Mouse (Mus musculus) midbrain, embryonic 15.5 days (tissue): ENCODE measurements around the gene Smarcd2. TPM values are rescaled to one million over a fixed set of nuclear protein-coding genes. Genes with fewer than 3 reads are reported as not detected.
A peak's percentile ranks its signal among the peaks of the same experiment; 100 is the strongest.

Experiments
- ATAC-seq: fragments of 200-750 bp; cut with Nextera tagmentation; replicated peaks from 2 replicates; pipeline ENCODE4 v1.8.0; 2017; ENCODE audit warnings: moderate TSS enrichment
- H3K27ac ChIP-seq: fragments of 300-500 bp; sonication (generic); 2 replicates; pipeline ENCODE4 v1.5.1; 2015; ENCODE audit warnings: mild to moderate bottlenecking, inconsistent platforms
- H3K27me3 ChIP-seq: fragments of 300-500 bp; sonication (generic); replicated peaks from 2 replicates; pipeline ENCODE4 v1.6.1; 2015; ENCODE audit warnings: inconsistent platforms
- H3K36me3 ChIP-seq: fragments of 300-500 bp; sonication (generic); replicated peaks from 2 replicates; pipeline ENCODE4 v1.6.1; 2015; ENCODE audit warnings: inconsistent platforms
- H3K4me1 ChIP-seq: fragments of 300-500 bp; sonication (generic); 2 replicates; pipeline ENCODE4 v1.6.1; 2015; ENCODE audit warnings: inconsistent platforms
- H3K4me2 ChIP-seq: fragments of 300-500 bp; sonication (generic); 2 replicates; pipeline ENCODE4 v1.6.1; 2015; ENCODE audit warnings: inconsistent platforms, mild to moderate bottlenecking, moderate library complexity
- H3K4me3 ChIP-seq: fragments of 300-500 bp; sonication (generic); 2 replicates; pipeline ENCODE4 v1.5.1; 2015; ENCODE audit warnings: mild to moderate bottlenecking, inconsistent platforms
- H3K9ac ChIP-seq: fragments of 300-500 bp; sonication (generic); 2 replicates; pipeline ENCODE4 v1.6.1; 2015; ENCODE audit warnings: mild to moderate bottlenecking, inconsistent platforms
- H3K9me3 ChIP-seq: fragments of 300-500 bp; sonication (generic); 2 replicates; pipeline ENCODE4 v1.6.1; 2016; ENCODE audit warnings: inconsistent platforms
- WGBS: fragments of 180-500 bp; shearing (Covaris S2); methylation state at CpG from one replicate; pipeline ENCODE4 v1.1.7; 2015; ENCODE audit warnings: mixed read lengths; 5-methylcytosine and 5-hydroxymethylcytosine counted together
- polyA plus RNA-seq: library from polyadenylated mRNA; unstranded; fragments of >200 nt; fragmentation: Nextera tagmentation; extraction: Ambion mirVana; gene quantifications from 2 replicates; pipeline ENCODE4 v1.2.1, GENCODE M21; 2015

The Smarcd2 gene
- polyA plus RNA-seq = 10.9 and 11.5 TPM in 2 replicates

- H3K27me3 ChIP-seq = no peaks in the 10 kb centered on the region
- peak within 1 kb of the TSS; percentile 85 for H3K27ac ChIP-seq
- H3K4me2 ChIP-seq = peak within 1 kb of the TSS; percentile 91
- peak within 1 kb of the TSS; percentile 94 for H3K9ac ChIP-seq
- peak; percentile 93 for ATAC-seq
- H3K4me1 ChIP-seq = peaks cover 46% of the 10 kb centered on the region
- peak within 1 kb of the TSS; percentile 99 for H3K4me3 ChIP-seq
- H3K9me3 ChIP-seq = no peaks in the 10 kb centered on the region
- WGBS = under 1% methylated on average over 72 of the region's 72 CpGs
- no peaks in the 10 kb centered on the region for H3K36me3 ChIP-seq
Observed at GRCm38 (mm10) chr11:106272644-106273310, at the start of gene Smarcd2. Smarcd2 (minus strand) TSS chr11:106272972.

- Histone ChIP-seq H3K27ac (no peak overlapping the region), H3K4me3 (no peak overlapping the region), H3K9me3 (no peaks in the 10 kb centered on the region), H3K4me1 (no peaks in the 10 kb centered on the region), H3K36me3 (no peaks in the 10 kb centered on the region), H3K4me2 (no peak overlapping the region), H3K27me3 (no peaks in the 10 kb centered on the region), H3K9ac (no peak overlapping the region)
- no peak for ATAC-seq
- WGBS = 78% methylated on average over 21 of the region's 21 CpGs
Observed at GRCm38 (mm10) chr11:106318406-106319366, 45.9 kb upstream of the Smarcd2 start.

- Histone ChIP-seq H3K4me1 (no peaks in the 10 kb centered on the region), H3K27me3 (no peaks in the 10 kb centered on the region), H3K27ac (no peak overlapping the region), H3K36me3 (no peaks in the 10 kb centered on the region), H3K4me3 (no peak overlapping the region), H3K9ac (no peak overlapping the region), H3K9me3 (no peaks in the 10 kb centered on the region), H3K4me2 (no peak overlapping the region)
- WGBS = 81% methylated on average over 7 of the region's 7 CpGs
- no peak for ATAC-seq
Observed at GRCm38 (mm10) chr11:106317801-106318200, 45.0 kb upstream of the Smarcd2 start.

DNA sequence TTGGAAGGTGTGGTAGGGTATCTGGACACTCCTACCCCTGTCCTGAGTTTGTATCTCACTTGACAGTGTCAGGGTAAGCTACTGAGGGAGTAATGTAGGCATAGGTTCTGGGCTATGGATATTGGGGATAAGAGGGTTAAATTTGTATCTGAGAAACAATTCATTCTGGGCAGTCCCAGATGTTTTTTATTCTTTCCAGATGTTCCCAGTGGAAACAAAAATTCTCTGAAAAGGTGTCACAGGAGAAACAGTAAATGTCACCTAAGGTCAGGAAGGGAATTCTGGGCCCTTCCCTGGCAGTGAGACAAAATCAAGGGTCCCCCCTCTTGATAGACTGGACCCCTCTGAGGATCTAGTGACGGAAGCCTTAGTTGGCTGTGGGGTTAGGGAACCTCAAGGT is 43.6 kb upstream of the Smarcd2 start:
- Histone ChIP-seq H3K36me3 (no peaks in the 10 kb centered on the region), H3K27me3 (no peaks in the 10 kb centered on the region), H3K4me1 (no peaks in the 10 kb centered on the region), H3K4me2 (no peak overlapping the region), H3K9ac (no peak overlapping the region), H3K27ac (no peak overlapping the region), H3K4me3 (no peak overlapping the region), H3K9me3 (no peaks in the 10 kb centered on the region)
- WGBS = 81% methylated on average over 1 of the region's 1 CpGs
- ATAC-seq = no peak

DNA sequence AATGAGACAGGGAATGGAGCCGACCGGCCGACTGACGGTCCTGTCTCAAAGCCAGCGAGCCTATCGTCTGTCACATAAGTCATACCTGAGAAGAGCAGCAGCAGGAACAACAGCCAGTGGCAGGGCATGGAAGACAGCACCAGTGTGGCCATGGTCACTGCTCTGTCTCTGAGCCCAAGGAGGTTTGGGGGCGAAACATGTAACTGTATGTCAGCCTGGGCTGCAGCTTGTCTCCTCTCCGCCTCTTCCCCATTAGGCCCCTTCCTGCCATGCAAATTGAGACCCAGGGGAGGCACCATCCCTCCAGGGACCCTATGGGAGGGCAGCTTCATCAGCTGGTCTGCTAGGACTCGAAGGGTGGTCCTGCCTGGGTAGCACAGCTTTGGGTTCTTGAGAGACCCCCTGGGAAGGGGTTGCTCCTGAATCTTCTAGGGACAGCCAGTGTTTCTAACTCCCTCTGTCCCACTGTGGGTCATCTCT is 41.6 kb upstream of the Smarcd2 start, which contains the start of gene Cd79b:
Gene Cd79b (minus strand): TSS at position 430 of the 480 bp plus-strand sequence.
- no peak within 1 kb of the TSS for H3K9ac ChIP-seq
- no peak for ATAC-seq
- no peak within 1 kb of the TSS for H3K4me2 ChIP-seq
- H3K4me3 ChIP-seq = no peak within 1 kb of the TSS
- H3K36me3 ChIP-seq = no peaks in the 10 kb centered on the region
- H3K27me3 ChIP-seq = no peaks in the 10 kb centered on the region
- WGBS = 73% methylated on average over 9 of the region's 9 CpGs
- H3K9me3 ChIP-seq = no peaks in the 10 kb centered on the region
- H3K27ac ChIP-seq = no peak within 1 kb of the TSS
- H3K4me1 ChIP-seq = no peaks in the 10 kb centered on the region

- WGBS = 73% methylated on average over 5 of the region's 5 CpGs
- no peaks in the 10 kb centered on the region for H3K4me1 ChIP-seq
- no peak overlapping the region for H3K9ac ChIP-seq
- H3K4me3 ChIP-seq = no peak overlapping the region
- no peaks in the 10 kb centered on the region for H3K36me3 ChIP-seq
- H3K27ac ChIP-seq = no peak overlapping the region
- H3K4me2 ChIP-seq = no peak overlapping the region
- H3K27me3 ChIP-seq = no peaks in the 10 kb centered on the region
- no peaks in the 10 kb centered on the region for H3K9me3 ChIP-seq
- ATAC-seq = no peak
Observed at GRCm38 (mm10) chr11:106313533-106313932, 40.8 kb upstream of the Smarcd2 start.

- Histone ChIP-seq H3K27me3 (no peaks in the 10 kb centered on the region), H3K9ac (no peak overlapping the region), H3K36me3 (no peaks in the 10 kb centered on the region), H3K27ac (no peak overlapping the region), H3K9me3 (no peaks in the 10 kb centered on the region), H3K4me2 (no peak overlapping the region), H3K4me3 (no peak overlapping the region), H3K4me1 (no peaks in the 10 kb centered on the region)
- 71% methylated on average over 5 of the region's 5 CpGs for WGBS
- ATAC-seq = no peak
Observed at GRCm38 (mm10) chr11:106310123-106310522, 37.4 kb upstream of the Smarcd2 start.

DNA sequence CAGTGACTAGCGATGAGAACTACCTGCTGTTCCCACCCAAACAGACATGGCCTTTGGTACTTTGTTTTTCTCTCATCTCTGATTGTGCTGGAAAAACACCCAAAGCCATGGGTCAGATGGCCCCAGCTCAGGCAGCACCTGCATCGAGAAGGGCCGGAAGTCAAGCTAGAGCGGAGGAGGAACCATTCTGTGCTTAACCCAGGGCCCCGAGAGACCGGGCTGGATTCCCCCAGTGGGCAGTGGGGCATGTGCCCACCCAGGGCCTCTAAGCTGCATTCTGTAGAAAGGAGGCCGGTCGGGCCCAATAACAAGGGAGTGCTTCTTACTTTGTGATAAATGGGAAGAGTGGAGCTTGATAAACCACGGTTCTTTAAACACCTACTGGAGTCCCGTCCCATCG is 35.4 kb upstream of the Smarcd2 start:
- H3K4me1 ChIP-seq = no peaks in the 10 kb centered on the region
- no peak overlapping the region for H3K9ac ChIP-seq
- no peak overlapping the region for H3K4me2 ChIP-seq
- H3K27ac ChIP-seq = no peak overlapping the region
- 79% methylated on average over 11 of the region's 11 CpGs for WGBS
- H3K9me3 ChIP-seq = no peaks in the 10 kb centered on the region
- H3K27me3 ChIP-seq = no peaks in the 10 kb centered on the region
- H3K4me3 ChIP-seq = no peak overlapping the region
- H3K36me3 ChIP-seq = no peaks in the 10 kb centered on the region
- ATAC-seq = no peak

GRCm38 (mm10) chr11:106307432-106307831 is 34.7 kb upstream of the Smarcd2 start:
- H3K36me3 ChIP-seq = no peaks in the 10 kb centered on the region
- H3K9me3 ChIP-seq = no peaks in the 10 kb centered on the region
- no peak overlapping the region for H3K9ac ChIP-seq
- H3K4me1 ChIP-seq = no peaks in the 10 kb centered on the region
- H3K27me3 ChIP-seq = no peaks in the 10 kb centered on the region
- H3K4me2 ChIP-seq = no peak overlapping the region
- ATAC-seq = no peak
- H3K4me3 ChIP-seq = no peak overlapping the region
- WGBS = 82% methylated on average over 5 of the region's 5 CpGs
- no peak overlapping the region for H3K27ac ChIP-seq

GRCm38 (mm10) chr11:106306758-106307157 is 34.0 kb upstream of the Smarcd2 start:
- H3K4me3 ChIP-seq = no peak overlapping the region
- H3K4me2 ChIP-seq = no peak overlapping the region

DNA sequence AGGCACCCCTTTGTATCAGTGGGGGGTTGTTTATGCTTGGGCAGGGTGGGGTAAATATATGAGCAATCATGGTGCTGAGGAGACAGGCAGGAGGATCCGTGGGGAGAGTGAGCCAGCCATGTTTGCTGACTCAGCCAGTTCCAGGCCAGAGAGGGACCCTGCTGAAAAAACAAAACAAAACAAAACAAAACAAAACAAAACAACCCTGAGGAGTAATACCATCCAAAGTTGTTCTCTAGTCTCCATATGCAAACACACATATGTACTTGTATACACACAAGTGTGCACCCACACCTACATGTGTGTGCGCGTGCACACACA is 33.3 kb upstream of the Smarcd2 start:
- ATAC-seq = no peak
- no peaks in the 10 kb centered on the region for H3K9me3 ChIP-seq
- no peak overlapping the region for H3K9ac ChIP-seq
- no peaks in the 10 kb centered on the region for H3K36me3 ChIP-seq
- no peaks in the 10 kb centered on the region for H3K4me1 ChIP-seq
- no peak overlapping the region for H3K4me2 ChIP-seq
- H3K27me3 ChIP-seq = no peaks in the 10 kb centered on the region
- WGBS = 86% methylated on average over 3 of the region's 3 CpGs
- no peak overlapping the region for H3K27ac ChIP-seq
- no peak overlapping the region for H3K4me3 ChIP-seq

More at GRCm38 (mm10) chr11:106306758-106307157, 34.0 kb upstream of the Smarcd2 start:
- Histone ChIP-seq H3K27me3 (no peaks in the 10 kb centered on the region), H3K9ac (no peak overlapping the region), H3K36me3 (no peaks in the 10 kb centered on the region), H3K4me1 (no peaks in the 10 kb centered on the region), H3K9me3 (no peaks in the 10 kb centered on the region), H3K27ac (no peak overlapping the region)
- 86% methylated on average over 9 of the region's 9 CpGs for WGBS
- no peak for ATAC-seq

DNA sequence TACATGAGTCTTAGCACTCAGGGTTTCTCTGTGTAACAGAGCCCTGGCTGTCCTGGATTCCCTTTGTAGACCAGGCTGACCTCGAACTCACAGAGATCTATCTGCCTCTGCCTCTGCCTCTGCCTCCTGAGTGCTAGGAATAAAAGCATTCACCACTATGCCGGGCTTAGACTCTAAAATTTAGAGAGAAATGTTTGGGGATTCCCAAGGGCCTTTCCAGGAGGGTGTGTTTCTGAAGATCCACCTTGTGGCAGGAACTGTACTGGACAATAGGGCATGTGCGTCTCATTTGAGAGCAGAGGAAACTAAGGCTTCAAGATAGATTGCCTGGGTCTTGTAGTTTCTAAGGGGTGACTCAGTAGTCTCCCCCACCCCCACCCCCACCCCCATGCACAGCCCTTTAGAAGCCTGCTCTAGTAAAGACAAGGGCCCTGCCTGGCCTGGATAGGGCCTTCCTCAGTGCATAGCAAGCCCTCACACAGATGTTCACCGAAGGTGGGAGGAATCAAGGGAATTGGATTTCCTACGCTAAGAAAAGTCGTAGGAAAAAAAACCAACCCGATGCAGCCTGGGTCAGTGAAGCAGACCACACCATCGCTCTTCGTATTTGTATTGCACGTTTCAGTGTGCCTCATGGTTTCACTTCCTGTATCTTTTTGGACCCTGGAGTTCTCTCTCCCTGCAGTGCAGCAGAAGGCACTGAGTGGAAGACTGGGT is 32.7 kb upstream of the Smarcd2 start:
- H3K4me2 ChIP-seq = no peak overlapping the region
- no peaks in the 10 kb centered on the region for H3K27me3 ChIP-seq
- H3K9ac ChIP-seq = no peak overlapping the region
- no peak overlapping the region for H3K27ac ChIP-seq
- WGBS = 84% methylated on average over 10 of the region's 10 CpGs
- H3K36me3 ChIP-seq = no peaks in the 10 kb centered on the region
- no peaks in the 10 kb centered on the region for H3K4me1 ChIP-seq
- no peaks in the 10 kb centered on the region for H3K9me3 ChIP-seq
- no peak overlapping the region for H3K4me3 ChIP-seq
- ATAC-seq = no peak
